Mouse (Mus musculus) liver (tissue): Measurements from ENCODE around the gene Glce.

ENCODE experiments used
- DNase-seq: peaks from one replicate; pipeline ENCODE4 v3.0.0-alpha.2; 2020; ENCODE audit warnings: mixed read lengths

The Glce gene

GRCm38 (mm10) chr9:62121551-62122447 is 656 bp downstream of the Glce start:
- peak; percentile 43 for DNase-seq

GRCm38 (mm10) chr9:62118754-62119153 is 3.7 kb downstream of the Glce start:
- no peak for DNase-seq

GRCm38 (mm10) chr9:62115826-62116225 is 6.6 kb downstream of the Glce start:
- DNase-seq, result no peak

- no peak for DNase-seq
Measured at GRCm38 (mm10) chr9:62096603-62097002, 25.9 kb downstream of the Glce start.

- DNase-seq, result no peak
Measured at GRCm38 (mm10) chr9:62091604-62092003, 30.9 kb downstream of the Glce start.

GRCm38 (mm10) chr9:62085548-62085947 is 36.9 kb downstream of the Glce start:
- DNase-seq, result no peak

- DNase-seq, result no peak
Measured at GRCm38 (mm10) chr9:62084896-62085295, 37.6 kb downstream of the Glce start.

GRCm38 (mm10) chr9:62082986-62083385 is 39.5 kb downstream of the Glce start:
- DNase-seq, result peak; percentile 35

- DNase-seq, result no peak
Measured at GRCm38 (mm10) chr9:62081542-62081941, 40.9 kb downstream of the Glce start.

- no peak for DNase-seq
Measured at GRCm38 (mm10) chr9:62080028-62080760, 42.3 kb downstream of the Glce start.

GRCm38 (mm10) chr9:62062234-62062633 is 60.2 kb downstream of the Glce start:
- DNase-seq, result no peak

- no peak for DNase-seq
Measured at GRCm38 (mm10) chr9:62060431-62060830, 62.0 kb downstream of the Glce start.

GRCm38 (mm10) chr9:62059941-62060340 is 62.5 kb downstream of the Glce start:
- no peak for DNase-seq

- no peak for DNase-seq
Measured at GRCm38 (mm10) chr9:62057881-62058506, 64.5 kb downstream of the Glce start.

- no peak for DNase-seq
Measured at GRCm38 (mm10) chr9:62056206-62056605, 66.2 kb downstream of the Glce start.

GRCm38 (mm10) chr9:62050801-62051200 is 71.7 kb downstream of the Glce start:
- DNase-seq, result no peak

GRCm38 (mm10) chr9:62049166-62049565 is 73.3 kb downstream of the Glce start:
- DNase-seq, result no peak

- no peak for DNase-seq
Measured at GRCm38 (mm10) chr9:62042167-62042566, 80.3 kb downstream of the Glce start.

- DNase-seq, result peak; percentile 82
Measured at GRCm38 (mm10) chr9:62040008-62040608, 82.3 kb downstream of the Glce start.

- no peak for DNase-seq
Measured at GRCm38 (mm10) chr9:62035806-62036205, 86.6 kb downstream of the Glce start.

- DNase-seq, result no peak
Measured at GRCm38 (mm10) chr9:62032206-62032605, 90.2 kb downstream of the Glce start.

GRCm38 (mm10) chr9:62028072-62028471 is 94.4 kb downstream of the Glce start:
- DNase-seq, result no peak

GRCm38 (mm10) chr9:62026600-62026999 is 95.9 kb downstream of the Glce start, which contains the start of gene Paqr5:
Paqr5 (minus strand) TSS chr9:62026856.
- peak; percentile 69 for DNase-seq
